Mouse (Mus musculus): ENCODE measurements around the gene Ube2d1.
A peak's percentile ranks its signal among the peaks of the same experiment; 100 is the strongest.

Gene Ube2d1

GRCm38 (mm10) chr10:71285126-71285580, at the start of gene Ube2d1:
Ube2d1 (minus strand) TSS chr10:71285262.
- peak; percentile 81 to 89 for DNase-seq (ENCODE audit: low spot score in 2 of 2)

- no peak for DNase-seq (ENCODE audit: low spot score in 2 of 2)
Observed at GRCm38 (mm10) chr10:71332859-71333258, 47.8 kb upstream of the Ube2d1 start.

- DNase-seq (ENCODE audit: low spot score in 2 of 2), result no peak
Observed at GRCm38 (mm10) chr10:71332376-71332775, 47.3 kb upstream of the Ube2d1 start.

- no peak for DNase-seq (ENCODE audit: low spot score in 2 of 2)
Observed at GRCm38 (mm10) chr10:71331908-71332307, 46.8 kb upstream of the Ube2d1 start.

- DNase-seq (ENCODE audit: low spot score in 2 of 2), result no peak
Observed at GRCm38 (mm10) chr10:71330070-71330469, 45.0 kb upstream of the Ube2d1 start.

- no peak for DNase-seq (ENCODE audit: low spot score in 2 of 2)
Observed at GRCm38 (mm10) chr10:71329295-71329694, 44.2 kb upstream of the Ube2d1 start.

- no peak for DNase-seq (ENCODE audit: low spot score in 2 of 2)
Observed at GRCm38 (mm10) chr10:71328870-71329269, 43.8 kb upstream of the Ube2d1 start.

GRCm38 (mm10) chr10:71328382-71328781, 43.3 kb upstream of the Ube2d1 start:
- DNase-seq (ENCODE audit: low spot score in 2 of 2), result no peak

- DNase-seq (ENCODE audit: low spot score in 2 of 2), result no peak
Observed at GRCm38 (mm10) chr10:71327386-71327785, 42.3 kb upstream of the Ube2d1 start.

- DNase-seq (ENCODE audit: low spot score in 2 of 2), result peak; percentile 63 to 78
Observed at GRCm38 (mm10) chr10:71326789-71327188, 41.7 kb upstream of the Ube2d1 start.

- DNase-seq (ENCODE audit: low spot score in 2 of 2), result no peak
Observed at GRCm38 (mm10) chr10:71326123-71326522, 41.1 kb upstream of the Ube2d1 start.

GRCm38 (mm10) chr10:71323669-71324068, 38.6 kb upstream of the Ube2d1 start:
- DNase-seq (ENCODE audit: low spot score in 2 of 2), result no peak

- no peak for DNase-seq (ENCODE audit: low spot score in 2 of 2)
Observed at GRCm38 (mm10) chr10:71316497-71316896, 31.4 kb upstream of the Ube2d1 start.

- no peak for DNase-seq (ENCODE audit: low spot score in 2 of 2)
Observed at GRCm38 (mm10) chr10:71316056-71316455, 31.0 kb upstream of the Ube2d1 start.

GRCm38 (mm10) chr10:71314596-71314995, 29.5 kb upstream of the Ube2d1 start:
- no peak for DNase-seq (ENCODE audit: low spot score in 2 of 2)

GRCm38 (mm10) chr10:71310288-71310687, 25.2 kb upstream of the Ube2d1 start:
- DNase-seq (ENCODE audit: low spot score in 2 of 2), result no peak

GRCm38 (mm10) chr10:71308199-71308598, 23.1 kb upstream of the Ube2d1 start:
- DNase-seq (ENCODE audit: low spot score in 2 of 2), result no peak

GRCm38 (mm10) chr10:71306759-71307158, 21.7 kb upstream of the Ube2d1 start:
- DNase-seq (ENCODE audit: low spot score in 2 of 2), result no peak

GRCm38 (mm10) chr10:71306190-71306589, 21.1 kb upstream of the Ube2d1 start:
- DNase-seq (ENCODE audit: low spot score in 2 of 2), result peak in 1 of 2 experiments; percentile 28

GRCm38 (mm10) chr10:71302490-71302889, 17.4 kb upstream of the Ube2d1 start:
- DNase-seq (ENCODE audit: low spot score in 2 of 2), result no peak

GRCm38 (mm10) chr10:71300161-71300560, 15.1 kb upstream of the Ube2d1 start:
- DNase-seq (ENCODE audit: low spot score in 2 of 2), result no peak

- no peak for DNase-seq (ENCODE audit: low spot score in 2 of 2)
Observed at GRCm38 (mm10) chr10:71293245-71293644, 8.2 kb upstream of the Ube2d1 start.

- DNase-seq (ENCODE audit: low spot score in 2 of 2), result no peak
Observed at GRCm38 (mm10) chr10:71292254-71292653, 7.2 kb upstream of the Ube2d1 start.

- DNase-seq (ENCODE audit: low spot score in 2 of 2), result no peak
Observed at GRCm38 (mm10) chr10:71291801-71292200, 6.7 kb upstream of the Ube2d1 start.

Data from cerebellum, postnatal 4 days (tissue).